Mouse (Mus musculus) gastrocnemius, postnatal 10 days (tissue): ENCODE data around the gene Il12a. TPM values are rescaled to one million over a fixed set of nuclear protein-coding genes. Genes with fewer than 3 reads are reported as not detected.

Experiments used
- DNase-seq: peaks from one replicate; pipeline ENCODE4 v3.0.0; 2021; ENCODE audit warnings: mixed read lengths
- total RNA-seq, 2 experiments: library from RNA; stranded (reverse); gene quantifications; 2 replicates each; pipeline ENCODE4 v1.2.3; 2021

The Il12a gene
- total RNA-seq, 2 experiments from 2014 or later = 4.7 to 6.2 TPM

- DNase-seq = no peak
Measured at GRCm38 (mm10) chr3:68686852-68687560, 3.4 kb upstream of the Il12a start.

GRCm38 (mm10) chr3:68689346-68689745 is 1.1 kb upstream of the Il12a start:
- no peak for DNase-seq

- DNase-seq = no peak
Measured at GRCm38 (mm10) chr3:68691100-68691778, 795 bp downstream of the Il12a start.

DNA sequence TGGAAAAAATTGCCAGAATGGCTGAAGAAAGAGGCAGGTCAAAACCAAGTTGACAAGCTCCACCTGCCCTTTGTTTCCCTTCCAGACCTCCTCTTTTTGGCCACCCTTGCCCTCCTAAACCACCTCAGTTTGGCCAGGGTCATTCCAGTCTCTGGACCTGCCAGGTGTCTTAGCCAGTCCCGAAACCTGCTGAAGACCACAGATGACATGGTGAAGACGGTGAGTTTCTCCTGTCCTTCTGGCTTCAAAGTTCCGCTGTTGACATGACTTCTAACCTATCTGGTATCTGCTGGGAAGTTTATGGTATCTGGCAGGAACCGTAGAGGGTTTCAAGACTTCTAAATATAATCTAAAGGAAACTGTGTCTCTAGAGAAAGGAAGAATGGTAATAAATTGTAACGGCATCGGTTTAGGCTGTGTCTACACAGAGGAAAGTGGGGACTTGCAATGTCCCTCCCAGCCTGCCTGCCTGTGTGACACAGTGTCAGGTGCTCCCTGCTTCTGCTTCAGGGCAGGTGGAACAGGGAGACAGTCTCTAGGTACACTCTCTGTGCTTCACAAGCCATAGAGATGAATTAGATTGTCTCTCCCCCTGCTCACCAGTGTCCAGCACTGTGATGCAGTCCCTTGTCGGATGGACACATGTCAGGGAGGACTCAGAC is 1.6 kb downstream of the Il12a start:
- DNase-seq = no peak

GRCm38 (mm10) chr3:68692600-68693225 is 2.3 kb downstream of the Il12a start:
- DNase-seq = no peak

- peak; percentile 80 for DNase-seq
Measured at GRCm38 (mm10) chr3:68693441-68694048, 3.1 kb downstream of the Il12a start.

DNA sequence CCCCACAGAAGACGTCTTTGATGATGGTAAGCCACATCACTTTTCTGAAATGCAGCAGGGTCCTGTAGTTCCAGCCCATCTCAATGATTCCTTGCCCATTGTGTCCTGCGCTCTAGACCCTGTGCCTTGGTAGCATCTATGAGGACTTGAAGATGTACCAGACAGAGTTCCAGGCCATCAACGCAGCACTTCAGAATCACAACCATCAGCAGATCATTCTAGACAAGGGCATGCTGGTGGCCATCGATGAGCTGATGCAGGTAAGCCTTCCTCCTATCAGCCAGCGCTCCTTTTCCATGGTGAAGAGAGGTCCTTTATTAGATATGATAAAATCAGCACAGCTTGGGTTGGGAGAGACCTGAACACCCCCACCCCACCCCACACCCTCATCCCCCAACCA is 4.9 kb downstream of the Il12a start:
- no peak for DNase-seq

DNA sequence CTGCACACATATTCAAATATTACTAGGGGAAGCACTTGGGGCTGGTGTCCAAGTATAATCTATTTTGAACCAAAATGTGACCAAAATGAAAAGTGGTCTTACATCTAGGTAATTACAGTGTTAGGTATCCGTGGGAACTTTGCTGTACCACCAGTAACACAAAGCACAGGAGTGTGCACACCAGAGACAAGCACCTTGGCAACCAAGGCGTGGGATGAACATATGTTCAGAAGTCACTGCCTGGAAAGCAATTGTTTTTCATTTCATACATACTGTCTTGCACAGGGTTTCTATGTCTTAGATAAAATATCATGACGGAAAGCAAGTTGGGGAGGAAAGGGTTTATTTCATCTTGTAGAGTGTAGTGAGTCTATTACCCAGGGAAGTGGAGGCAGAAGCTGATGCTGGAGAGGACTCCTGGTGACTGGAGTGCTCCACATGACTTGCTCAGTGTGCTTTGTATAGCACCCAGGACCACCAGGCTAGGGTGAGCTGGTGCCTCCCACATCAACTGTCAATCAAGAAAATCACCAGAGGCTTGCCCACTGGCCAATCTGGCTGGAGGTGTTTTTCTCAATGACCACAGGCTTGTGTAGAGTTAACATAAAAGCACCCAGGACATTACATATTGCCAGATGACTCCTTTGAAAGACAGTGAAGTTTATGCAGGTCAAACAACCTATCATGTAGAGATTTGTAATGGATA is 6.2 kb downstream of the Il12a start:
- DNase-seq = no peak

- no peak for DNase-seq
Measured at GRCm38 (mm10) chr3:68698601-68699000, 8.2 kb downstream of the Il12a start.

DNA sequence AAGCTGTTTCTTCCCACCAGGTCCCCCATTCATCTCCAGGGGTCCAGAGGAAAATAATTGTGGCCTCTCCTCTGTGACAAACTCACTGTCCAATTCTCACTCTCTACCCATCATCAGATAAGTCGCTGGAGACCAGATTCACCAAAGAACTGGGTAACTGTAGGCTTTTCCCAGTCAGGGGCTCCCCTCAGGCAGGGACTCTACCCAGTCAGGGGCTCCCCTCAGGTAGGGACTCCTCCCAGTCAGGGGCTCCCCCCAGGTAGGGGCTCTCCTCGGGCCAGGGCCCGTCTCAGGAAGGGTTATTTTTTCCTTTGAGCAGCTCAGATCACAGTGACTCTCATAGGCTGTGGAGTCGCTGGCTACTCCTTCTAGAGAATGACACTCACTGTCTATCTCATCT is 9.6 kb downstream of the Il12a start:
- no peak for DNase-seq

- DNase-seq = no peak
Measured at GRCm38 (mm10) chr3:68706307-68706706, 15.9 kb downstream of the Il12a start.

DNA sequence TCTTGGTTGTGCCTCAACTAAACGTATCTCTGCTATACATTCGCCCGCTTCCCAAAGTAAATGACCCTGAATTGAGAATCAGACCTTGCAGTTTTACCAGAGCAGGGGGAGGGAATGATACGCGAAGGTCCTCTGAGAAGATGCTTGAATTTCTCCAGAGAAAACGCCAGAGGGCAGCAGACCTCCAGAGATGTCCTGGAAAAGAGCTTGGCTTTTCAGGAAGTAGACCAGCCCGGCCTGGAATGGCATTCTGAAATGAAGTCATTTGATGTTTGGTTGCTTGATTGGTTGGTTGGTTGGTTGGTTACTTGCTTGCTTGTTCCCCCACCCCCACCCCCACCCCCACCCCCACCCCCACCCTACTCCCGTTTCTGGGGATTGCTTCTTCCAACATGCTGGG is 17.8 kb downstream of the Il12a start:
- DNase-seq = peak; percentile 51

DNA sequence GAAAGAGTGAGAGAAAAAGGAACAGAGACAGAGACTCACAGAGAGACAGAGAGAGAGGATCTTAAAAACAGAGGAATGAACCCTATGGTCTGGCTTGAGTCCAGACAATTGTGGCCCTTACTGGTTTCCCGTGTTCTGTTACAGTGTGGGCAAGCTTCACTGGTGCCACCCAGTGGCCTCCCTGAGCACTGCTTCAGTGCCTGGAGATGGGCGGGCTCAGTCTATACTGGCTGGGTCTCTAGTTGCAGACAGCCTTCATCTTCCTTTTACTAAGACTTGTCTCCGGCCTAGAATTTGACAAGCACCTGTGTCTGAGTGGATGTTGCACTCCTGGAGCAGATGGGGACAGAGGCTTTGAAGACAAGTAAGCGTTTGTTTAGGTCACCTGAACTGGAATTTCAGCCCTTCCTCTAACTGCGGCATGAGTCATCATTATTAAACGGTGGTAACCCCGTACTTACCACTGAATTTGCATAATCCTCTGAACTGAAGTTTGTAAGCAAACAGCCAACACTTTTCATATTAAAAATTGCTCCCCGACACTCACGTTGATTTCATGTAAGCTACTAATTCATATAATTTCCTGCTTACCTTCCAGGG is 18.9 kb downstream of the Il12a start:
- DNase-seq = peak; percentile 64

DNA sequence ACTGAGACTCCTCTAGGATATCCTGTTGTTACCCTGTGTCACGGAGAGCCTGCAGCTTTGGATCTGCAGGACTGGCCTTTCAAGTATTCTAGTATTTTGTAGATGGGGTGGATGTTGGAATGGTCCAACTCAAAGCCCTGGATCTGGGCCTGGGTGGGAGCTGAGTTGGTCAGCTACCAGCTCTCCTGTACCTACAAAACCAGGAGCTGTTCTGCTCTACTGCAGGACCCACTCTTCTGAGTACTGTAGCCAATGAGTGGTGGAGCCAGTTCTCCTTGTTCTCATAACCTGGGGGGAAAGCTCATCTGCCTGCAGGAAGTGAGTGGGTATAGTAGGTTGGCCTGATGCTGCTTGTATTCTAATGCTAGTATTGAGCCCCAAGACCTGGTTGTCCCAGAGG is 20.0 kb downstream of the Il12a start:
- DNase-seq = no peak

GRCm38 (mm10) chr3:68711510-68711909 is 21.1 kb downstream of the Il12a start:
- DNase-seq = no peak

DNA sequence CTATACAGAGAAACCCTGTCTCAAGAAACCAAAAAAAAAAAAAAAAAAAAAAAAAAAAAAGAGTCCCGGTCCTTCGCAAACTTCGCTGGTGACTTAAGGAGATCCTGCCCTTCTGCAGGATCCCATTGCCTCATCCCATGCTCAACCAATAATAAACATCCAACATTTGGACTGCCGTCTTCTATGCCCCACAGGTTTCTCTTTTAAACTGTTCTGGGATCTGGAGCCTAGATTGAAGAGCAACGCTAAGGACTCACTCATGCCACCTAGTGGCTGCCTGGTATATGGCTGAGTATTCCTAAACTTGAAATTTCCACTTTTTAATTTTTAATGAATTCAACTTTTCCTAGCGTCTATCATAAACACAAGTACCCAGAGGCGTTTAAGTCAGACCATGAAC is 23.1 kb downstream of the Il12a start:
- peak; percentile 75 for DNase-seq

- DNase-seq = peak; percentile 51
Measured at GRCm38 (mm10) chr3:68717346-68717745, 26.9 kb downstream of the Il12a start.

DNA sequence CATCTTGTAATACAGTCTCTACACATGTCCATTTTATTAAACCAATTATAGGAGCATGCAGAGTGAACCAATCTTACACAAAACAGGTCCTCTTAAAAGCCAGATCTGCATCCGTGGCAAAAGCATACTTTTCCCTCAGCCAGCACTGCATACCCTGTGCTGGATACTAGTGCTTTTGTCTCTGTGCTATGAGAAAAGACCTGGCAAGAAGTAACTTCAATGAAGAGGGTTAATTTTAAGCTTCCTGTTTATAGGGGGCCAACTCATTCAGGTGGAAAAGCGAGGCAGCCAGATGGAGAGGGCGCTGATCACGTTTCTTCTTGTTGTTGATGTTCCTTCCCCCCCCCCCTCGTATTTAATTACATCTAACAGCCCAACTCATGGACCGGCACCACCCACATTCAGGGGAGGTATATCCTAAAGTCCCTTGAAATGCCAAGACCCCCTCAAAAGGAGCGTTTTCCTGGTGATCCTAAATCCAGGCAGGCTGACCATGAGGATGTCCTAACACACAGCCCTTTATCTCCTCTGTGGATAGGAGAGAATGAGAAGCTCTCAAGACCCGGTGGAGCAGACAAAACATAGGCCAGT is 28.9 kb downstream of the Il12a start:
- DNase-seq = no peak

- DNase-seq = peak; percentile 65
Measured at GRCm38 (mm10) chr3:68720258-68720657, 29.8 kb downstream of the Il12a start.

DNA sequence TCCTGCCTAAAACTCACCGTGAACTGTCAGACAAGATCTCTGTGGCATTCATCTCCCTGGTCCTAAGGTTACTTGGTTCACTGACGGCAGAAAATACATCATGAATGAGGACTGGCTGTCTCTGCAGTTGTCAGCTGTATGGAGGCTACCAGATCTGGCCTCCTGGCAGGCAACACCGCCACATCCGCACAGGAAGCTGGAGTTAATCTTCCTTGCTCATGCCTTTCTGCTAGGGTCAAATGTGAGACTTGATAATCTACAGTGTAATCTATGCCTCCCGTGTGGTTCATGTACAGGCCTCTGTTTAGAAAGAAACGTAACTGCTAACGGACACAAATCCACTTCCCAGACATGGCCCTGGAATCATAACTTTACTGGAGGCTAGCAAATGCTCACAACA is 51.5 kb downstream of the Il12a start:
- no peak for DNase-seq
